Mouse (Mus musculus): ENCODE measurements around the gene Btk.

Btk gene

GRCm38 (mm10) chrX:134582888-134583669 lies at the start of gene Btk:
Gene Btk, minus strand, starts transcription at chrX:134583570.
- no peak for DNase-seq (ENCODE audit: low spot score)

GRCm38 (mm10) chrX:134632710-134633109 lies 49.3 kb upstream of the Btk start:
- DNase-seq (ENCODE audit: low spot score): no peak

- no peak for DNase-seq (ENCODE audit: low spot score)
These were observed 44.8 kb upstream of the Btk start for GRCm38 (mm10) chrX:134628200-134628599.

- DNase-seq (ENCODE audit: low spot score): no peak
These were observed 40.0 kb upstream of the Btk start for GRCm38 (mm10) chrX:134623350-134623749.

- DNase-seq (ENCODE audit: low spot score): no peak
These were observed 38.3 kb upstream of the Btk start for GRCm38 (mm10) chrX:134621685-134622084.

GRCm38 (mm10) chrX:134620254-134620865 lies 37.0 kb upstream of the Btk start:
- DNase-seq (ENCODE audit: low spot score): no peak

- DNase-seq (ENCODE audit: low spot score): no peak
These were observed 36.3 kb upstream of the Btk start for GRCm38 (mm10) chrX:134619695-134620094.

GRCm38 (mm10) chrX:134614306-134614705 lies 30.9 kb upstream of the Btk start:
- DNase-seq (ENCODE audit: low spot score): no peak

GRCm38 (mm10) chrX:134612285-134612959 lies 29.1 kb upstream of the Btk start:
- DNase-seq (ENCODE audit: low spot score): peak; percentile 48

- DNase-seq (ENCODE audit: low spot score): no peak
These were observed 27.6 kb upstream of the Btk start for GRCm38 (mm10) chrX:134610984-134611383.

- no peak for DNase-seq (ENCODE audit: low spot score)
These were observed 26.1 kb upstream of the Btk start for GRCm38 (mm10) chrX:134609472-134609871.

GRCm38 (mm10) chrX:134601380-134602120 lies 18.2 kb upstream of the Btk start:
- DNase-seq (ENCODE audit: low spot score): peak; percentile 20

- DNase-seq (ENCODE audit: low spot score): peak; percentile 71
These were observed 17.4 kb upstream of the Btk start, which contains the start of the genes Gla and Hnrnph2 for GRCm38 (mm10) chrX:134600659-134601379. Gene Gla, minus strand, starts transcription at chrX:134601125. Gene Hnrnph2, plus strand, starts transcription at chrX:134601179.

- DNase-seq (ENCODE audit: low spot score): no peak
These were observed 16.7 kb upstream of the Btk start for GRCm38 (mm10) chrX:134599922-134600565.

- no peak for DNase-seq (ENCODE audit: low spot score)
These were observed 6.5 kb upstream of the Btk start for GRCm38 (mm10) chrX:134589836-134590235.

GRCm38 (mm10) chrX:134588997-134589396 lies 5.6 kb upstream of the Btk start:
- no peak for DNase-seq (ENCODE audit: low spot score)

GRCm38 (mm10) chrX:134588261-134588660 lies 4.9 kb upstream of the Btk start:
- no peak for DNase-seq (ENCODE audit: low spot score)

GRCm38 (mm10) chrX:134586447-134586846 lies 3.1 kb upstream of the Btk start:
- no peak for DNase-seq (ENCODE audit: low spot score)

GRCm38 (mm10) chrX:134585103-134586002 lies 2.0 kb upstream of the Btk start, which contains the start of gene Rpl36a:
Gene Rpl36a, plus strand, starts transcription at chrX:134585654.
- peak; percentile 87 for DNase-seq (ENCODE audit: low spot score)

GRCm38 (mm10) chrX:134582270-134582669 lies 1.1 kb downstream of the Btk start:
- no peak for DNase-seq (ENCODE audit: low spot score)

Data from ovary, postnatal 14 days (tissue).